Mouse (Mus musculus): ENCODE data around the gene Tac1. TPM values are rescaled to one million over a fixed set of nuclear protein-coding genes. Genes with fewer than 3 reads are reported as not detected.
"Not testable (repeated sequence)": the region's sequence is repeated elsewhere in the genome, so short reads cannot be mapped to it uniquely, and the experiment has no call there.

Tac1 gene
- not detected in 2 replicates for polyA plus RNA-seq (2011; ENCODE audit: insufficient read depth, insufficient read length, low read depth, missing spikeins)

DNA sequence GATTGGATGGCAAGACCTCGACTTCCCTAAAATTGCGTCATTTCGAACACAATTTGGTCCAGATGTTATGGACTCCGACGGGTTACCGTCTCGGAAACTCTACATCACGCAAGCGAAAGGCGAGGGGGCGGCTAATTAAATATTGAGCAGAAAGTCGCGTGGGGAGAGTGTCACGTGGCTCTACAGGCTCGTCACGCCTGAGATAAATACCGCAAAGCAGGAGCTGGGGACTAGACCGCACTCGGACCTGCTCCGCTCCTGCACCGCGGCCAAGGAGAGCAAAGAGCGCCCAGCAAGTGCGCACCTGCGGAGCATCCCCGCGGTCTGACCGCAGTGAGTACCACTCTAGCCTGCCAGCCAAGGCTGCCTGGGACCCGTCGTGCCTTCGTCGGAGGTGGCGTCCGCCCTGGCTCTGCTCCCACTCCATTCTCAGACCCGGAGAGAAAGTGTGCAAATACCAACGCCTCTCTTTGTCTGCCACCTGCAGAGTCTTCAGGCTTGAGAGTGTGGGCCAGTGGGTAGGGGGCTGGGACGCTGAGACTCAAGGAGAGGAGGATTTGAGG lies at the start of gene Tac1:
Gene Tac1 (plus strand): TSS at position 51 of the 563 bp plus-strand sequence.
- H3K4me3 ChIP-seq (ENCODE audit: low read depth, low read length): peak within 1 kb of the TSS; percentile 13
- H3K27ac ChIP-seq (ENCODE audit: insufficient read depth, low read length): no peak within 1 kb of the TSS
- H3K9me3 ChIP-seq (replicated peaks; ENCODE audit: control insufficient read depth, insufficient read depth, low read length, poor library complexity, severe bottlenecking): no peaks in the 10 kb centered on the region
- H3K36me3 ChIP-seq (ENCODE audit: control insufficient read depth, insufficient read depth, low read length, poor library complexity, severe bottlenecking): no peaks in the 10 kb centered on the region
- TF ChIP-seq CTCF (IDR thresholded peaks at IDR 0.05; ENCODE audit: low read depth, low read length) (no peak), POLR2A (IDR thresholded peaks at IDR 0.05; ENCODE audit: insufficient read depth, low read length) (no peak), EP300 (IDR thresholded peaks at IDR 0.05; ENCODE audit: insufficient read depth, low read depth, low read length) (no peak)
- no peak within 1 kb of the TSS for H3K9ac ChIP-seq (ENCODE audit: low read depth, poor library complexity, severe bottlenecking)
- peaks cover 3% of the 10 kb centered on the region for H3K4me1 ChIP-seq (ENCODE audit: control insufficient read depth, insufficient read depth, low read length)
- 0 out of 2 replicates have a peak, but pooled peaks cover 1% of the 10 kb centered on the region for H3K27me3 ChIP-seq (ENCODE audit: control insufficient read depth, insufficient read depth, low read length, poor library complexity, severe bottlenecking)

DNA sequence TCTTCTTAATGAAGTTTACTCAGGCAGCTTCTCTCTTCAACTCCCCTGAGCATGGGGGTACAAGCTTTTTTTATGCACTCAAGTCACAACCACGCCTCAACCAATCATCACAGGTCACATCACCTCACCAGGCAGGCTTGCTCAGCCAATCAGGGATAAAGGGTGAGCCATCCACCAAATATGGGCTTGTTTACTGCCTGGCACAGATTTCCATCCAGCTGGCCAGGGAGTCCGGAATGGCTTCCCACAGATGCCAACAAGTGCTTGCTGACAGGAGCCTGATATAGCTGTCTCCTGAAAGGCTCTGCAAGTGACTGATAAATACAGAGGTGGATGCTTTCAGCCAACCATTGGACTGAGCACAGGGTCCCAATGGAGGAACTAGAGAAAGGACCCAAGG lies 11.2 kb upstream of the Tac1 start:
- not testable (repeated sequence) for H3K27me3 ChIP-seq (ENCODE audit: control insufficient read depth, insufficient read depth, low read length, poor library complexity, severe bottlenecking); H3K9me3 ChIP-seq (replicated peaks; ENCODE audit: control insufficient read depth, insufficient read depth, low read length, poor library complexity, severe bottlenecking); H3K4me1 ChIP-seq (ENCODE audit: control insufficient read depth, insufficient read depth, low read length); H3K4me3 ChIP-seq (ENCODE audit: low read depth, low read length); H3K9ac ChIP-seq (ENCODE audit: low read depth, poor library complexity, severe bottlenecking); H3K36me3 ChIP-seq (ENCODE audit: control insufficient read depth, insufficient read depth, low read length, poor library complexity, severe bottlenecking); H3K27ac ChIP-seq (ENCODE audit: insufficient read depth, low read length)

DNA sequence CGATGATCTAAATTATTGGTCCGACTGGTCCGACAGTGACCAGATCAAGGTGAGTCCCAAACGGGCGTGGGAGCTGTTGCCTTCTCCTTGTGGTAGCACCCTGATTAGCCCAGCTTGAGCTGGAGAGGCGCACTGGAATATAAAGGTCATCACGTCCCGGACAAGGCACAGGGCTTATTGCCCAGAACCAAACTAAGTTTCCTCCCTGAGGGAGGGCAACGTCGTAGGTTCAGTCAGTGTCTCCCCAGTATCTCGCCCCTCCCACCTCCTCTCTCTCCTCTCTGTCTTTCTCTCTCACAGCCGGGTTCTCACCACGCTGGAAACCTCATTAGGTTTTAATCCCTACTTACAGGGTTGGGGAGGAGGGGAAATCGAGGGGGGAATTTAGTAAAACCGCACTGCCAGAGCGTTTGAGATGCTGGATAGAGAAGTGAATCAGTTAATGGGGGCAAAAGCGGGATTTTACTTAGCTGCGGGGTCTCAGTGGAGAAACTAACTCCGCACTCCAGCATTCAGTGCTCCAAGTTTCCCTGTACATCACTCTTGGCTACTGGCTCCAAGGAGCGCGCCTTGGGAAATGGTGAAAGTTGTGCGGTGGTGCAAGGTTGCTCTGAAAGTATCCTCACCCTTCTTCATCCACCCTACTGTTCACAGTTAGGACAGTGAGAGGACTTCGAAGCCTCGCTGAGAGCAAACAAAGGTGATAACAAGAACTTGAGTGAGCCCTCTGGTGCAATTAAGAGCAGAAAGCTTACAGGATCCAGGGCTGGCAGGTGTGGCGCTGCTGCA lies 1.2 kb downstream of the Tac1 start:
- Histone ChIP-seq H3K9ac (ENCODE audit: low read depth, poor library complexity, severe bottlenecking) (no peak overlapping the region), H3K4me3 (ENCODE audit: low read depth, low read length) (no peak overlapping the region), H3K36me3 (ENCODE audit: control insufficient read depth, insufficient read depth, low read length, poor library complexity, severe bottlenecking) (no peaks in the 10 kb centered on the region), H3K4me1 (ENCODE audit: control insufficient read depth, insufficient read depth, low read length) (peaks cover 3% of the 10 kb centered on the region), H3K27ac (ENCODE audit: insufficient read depth, low read length) (no peak overlapping the region), H3K9me3 (replicated peaks; ENCODE audit: control insufficient read depth, insufficient read depth, low read length, poor library complexity, severe bottlenecking) (no peaks in the 10 kb centered on the region), H3K27me3 (ENCODE audit: control insufficient read depth, insufficient read depth, low read length, poor library complexity, severe bottlenecking) (0 out of 2 replicates have a peak, but pooled peaks cover 1% of the 10 kb centered on the region)
- no peak for TF ChIP-seq EP300 (IDR thresholded peaks at IDR 0.05; ENCODE audit: insufficient read depth, low read depth, low read length)
- TF ChIP-seq POLR2A (IDR thresholded peaks at IDR 0.05; ENCODE audit: insufficient read depth, low read length): no peak

DNA sequence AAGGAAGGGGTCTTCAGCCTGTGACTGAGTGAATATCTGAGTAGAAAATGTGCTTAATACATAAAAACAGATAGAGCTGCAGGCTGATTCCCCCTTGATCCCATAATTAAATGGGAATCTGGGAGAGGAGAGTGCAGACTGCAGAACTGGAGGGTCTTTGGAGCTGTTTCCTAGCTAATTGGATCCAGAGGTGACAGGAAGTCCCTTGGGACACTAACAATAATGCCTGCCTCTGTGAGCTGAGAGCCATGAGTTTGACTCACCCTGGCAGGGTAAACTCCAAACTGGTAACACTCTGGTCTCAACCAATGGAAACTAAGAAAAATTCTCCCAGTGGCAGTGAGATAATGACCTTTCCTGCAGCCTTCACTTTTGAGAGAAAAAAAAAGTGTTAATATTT lies 3.5 kb downstream of the Tac1 start:
- H3K9me3 ChIP-seq (replicated peaks; ENCODE audit: control insufficient read depth, insufficient read depth, low read length, poor library complexity, severe bottlenecking): no peaks in the 10 kb centered on the region

DNA sequence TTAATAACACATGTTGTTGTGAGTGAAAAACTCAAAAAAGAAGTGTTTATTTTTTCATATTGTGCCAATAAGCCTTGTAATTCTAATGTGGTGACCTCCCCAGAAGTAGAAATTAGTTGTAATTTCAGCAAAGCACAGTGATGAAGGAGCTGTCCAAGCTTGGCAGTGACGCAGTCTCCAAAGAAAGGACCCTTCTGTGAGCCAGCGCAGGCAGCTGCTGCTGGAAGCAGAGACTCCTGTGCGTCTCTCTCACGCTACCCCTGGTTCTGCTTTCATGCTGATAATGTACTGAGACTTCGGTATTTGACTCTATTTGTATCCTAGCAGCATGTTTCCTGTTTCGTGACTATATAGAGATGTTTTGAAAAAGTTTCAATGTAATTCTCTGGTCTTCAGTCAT lies 7.8 kb downstream of the Tac1 start:
- Histone ChIP-seq H3K27ac (ENCODE audit: insufficient read depth, low read length) (no peak overlapping the region), H3K9ac (ENCODE audit: low read depth, poor library complexity, severe bottlenecking) (no peak overlapping the region), H3K4me1 (ENCODE audit: control insufficient read depth, insufficient read depth, low read length) (no peaks in the 10 kb centered on the region), H3K9me3 (replicated peaks; ENCODE audit: control insufficient read depth, insufficient read depth, low read length, poor library complexity, severe bottlenecking) (no peaks in the 10 kb centered on the region), H3K4me3 (ENCODE audit: low read depth, low read length) (no peak overlapping the region), H3K36me3 (ENCODE audit: control insufficient read depth, insufficient read depth, low read length, poor library complexity, severe bottlenecking) (no peaks in the 10 kb centered on the region), H3K27me3 (ENCODE audit: control insufficient read depth, insufficient read depth, low read length, poor library complexity, severe bottlenecking) (no peaks in the 10 kb centered on the region)
- TF ChIP-seq EP300 (IDR thresholded peaks at IDR 0.05; ENCODE audit: insufficient read depth, low read depth, low read length) (no peak), CTCF (IDR thresholded peaks at IDR 0.05; ENCODE audit: low read depth, low read length) (no peak), POLR2A (IDR thresholded peaks at IDR 0.05; ENCODE audit: insufficient read depth, low read length) (no peak)

More for the DNA sequence above, 3.5 kb downstream of the Tac1 start:
- H3K4me1 ChIP-seq (ENCODE audit: control insufficient read depth, insufficient read depth, low read length): peaks cover 3% of the 10 kb centered on the region
- H3K9ac ChIP-seq (ENCODE audit: low read depth, poor library complexity, severe bottlenecking): no peak overlapping the region
- H3K27ac ChIP-seq (ENCODE audit: insufficient read depth, low read length): no peak overlapping the region
- TF ChIP-seq EP300 (IDR thresholded peaks at IDR 0.05; ENCODE audit: insufficient read depth, low read depth, low read length): no peak
- TF ChIP-seq POLR2A (IDR thresholded peaks at IDR 0.05; ENCODE audit: insufficient read depth, low read length): no peak
- no peak for TF ChIP-seq CTCF (IDR thresholded peaks at IDR 0.05; ENCODE audit: low read depth, low read length)
- no peak overlapping the region for H3K4me3 ChIP-seq (ENCODE audit: low read depth, low read length)
- no peaks in the 10 kb centered on the region for H3K36me3 ChIP-seq (ENCODE audit: control insufficient read depth, insufficient read depth, low read length, poor library complexity, severe bottlenecking)
- H3K27me3 ChIP-seq (ENCODE audit: control insufficient read depth, insufficient read depth, low read length, poor library complexity, severe bottlenecking): 0 out of 2 replicates have a peak, but pooled peaks cover 1% of the 10 kb centered on the region

DNA sequence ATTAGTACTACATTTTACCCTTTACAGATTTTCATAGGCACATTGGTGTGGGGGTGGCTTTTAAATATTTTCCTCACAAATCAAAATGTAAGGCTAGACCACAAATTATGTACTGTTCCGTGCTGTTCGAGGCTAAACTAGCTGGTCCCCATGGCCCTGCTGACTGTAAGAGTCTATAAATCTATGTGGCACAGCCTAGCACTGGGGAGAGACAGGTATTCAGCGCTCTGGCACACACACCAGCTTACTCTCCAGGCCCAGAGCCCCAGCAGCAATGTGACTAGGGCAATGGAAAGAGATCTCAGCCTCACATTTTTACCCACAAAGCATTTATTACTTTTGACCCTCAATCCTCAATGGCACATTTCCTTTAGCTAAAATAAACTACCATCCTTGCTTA lies 9.9 kb downstream of the Tac1 start:
- H3K27ac ChIP-seq (ENCODE audit: insufficient read depth, low read length): no peak overlapping the region
- no peaks in the 10 kb centered on the region for H3K9me3 ChIP-seq (replicated peaks; ENCODE audit: control insufficient read depth, insufficient read depth, low read length, poor library complexity, severe bottlenecking)
- TF ChIP-seq EP300 (IDR thresholded peaks at IDR 0.05; ENCODE audit: insufficient read depth, low read depth, low read length) (no peak), CTCF (IDR thresholded peaks at IDR 0.05; ENCODE audit: low read depth, low read length) (no peak), POLR2A (IDR thresholded peaks at IDR 0.05; ENCODE audit: insufficient read depth, low read length) (no peak)
- H3K4me3 ChIP-seq (ENCODE audit: low read depth, low read length): no peak overlapping the region
- no peaks in the 10 kb centered on the region for H3K4me1 ChIP-seq (ENCODE audit: control insufficient read depth, insufficient read depth, low read length)
- no peak overlapping the region for H3K9ac ChIP-seq (ENCODE audit: low read depth, poor library complexity, severe bottlenecking)
- no peaks in the 10 kb centered on the region for H3K36me3 ChIP-seq (ENCODE audit: control insufficient read depth, insufficient read depth, low read length, poor library complexity, severe bottlenecking)
- no peaks in the 10 kb centered on the region for H3K27me3 ChIP-seq (ENCODE audit: control insufficient read depth, insufficient read depth, low read length, poor library complexity, severe bottlenecking)
